Mouse (Mus musculus) C2C12 (cell line): ENCODE results near the gene Map1b. TPM values are rescaled to one million over a fixed set of nuclear protein-coding genes. Genes with fewer than 3 reads are reported as not detected.

Experiments
- H3K27me3 ChIP-seq: one replicate; pipeline ENCODE4 v1.6.1; 2011; ENCODE audit not compliant: control insufficient read depth, insufficient read depth, insufficient read length
- H3K36me3 ChIP-seq: one replicate; pipeline ENCODE4 v1.6.1; 2011; ENCODE audit not compliant: control insufficient read depth, insufficient read depth
- H3K4me3 ChIP-seq: one replicate; pipeline ENCODE4 v1.5.1; 2011; ENCODE audit warnings: mild to moderate bottlenecking, control low read depth; ENCODE audit not compliant: poor library complexity, insufficient read depth, severe bottlenecking
- H3K79me2 ChIP-seq: one replicate; pipeline ENCODE4 v1.6.1; 2011; ENCODE audit not compliant: control insufficient read depth, insufficient read depth
- H3K79me3 ChIP-seq: one replicate; pipeline ENCODE4 v1.6.1; 2011; ENCODE audit warnings: low read depth, control low read depth
- H3ac ChIP-seq: one replicate; pipeline ENCODE3; 2011; ENCODE audit warnings: low read depth; ENCODE audit not compliant: control insufficient read depth, insufficient read length
- CEBPB ChIP-seq: IDR thresholded peaks from one replicate; pipeline ENCODE4 v1.6.1; 2011; ENCODE audit warnings: low read depth, mild to moderate bottlenecking, control low read depth, moderate library complexity
- CTCF ChIP-seq: IDR thresholded peaks from one replicate; pipeline ENCODE4 v1.5.1; 2011; ENCODE audit not compliant: control insufficient read depth, insufficient read depth, insufficient read length
- FOSL1 ChIP-seq: IDR thresholded peaks from one replicate; pipeline ENCODE4 v1.8.0; 2011; ENCODE audit warnings: mild to moderate bottlenecking, low read length; ENCODE audit not compliant: poor library complexity, insufficient read depth, severe bottlenecking
- MAX ChIP-seq: IDR thresholded peaks from one replicate; pipeline ENCODE4 v1.6.1; 2011; ENCODE audit warnings: mild to moderate bottlenecking, control low read depth
- MYOD1 ChIP-seq: IDR thresholded peaks from one replicate; pipeline ENCODE4 v1.6.1; 2011; ENCODE audit warnings: low read depth; ENCODE audit not compliant: control insufficient read depth, insufficient read length
- MYOG ChIP-seq: IDR thresholded peaks from one replicate; pipeline ENCODE4 v1.6.1; 2011; ENCODE audit not compliant: control insufficient read depth, insufficient read length; ENCODE audit errors: extremely low read depth
- USF1 ChIP-seq: IDR thresholded peaks from one replicate; pipeline ENCODE4 v1.6.1; 2011; ENCODE audit warnings: low read depth, mild to moderate bottlenecking, control low read depth, moderate library complexity
- polyA plus RNA-seq: library from polyadenylated mRNA; unstranded; fragments of >200 nt; fragmentation: generic; extraction: Trizol; gene quantifications from one replicate; pipeline ENCODE4 v1.2.1, GENCODE M21; 2012; ENCODE audit warnings: missing spikeins

The Map1b gene
- polyA plus RNA-seq, 1 experiment, result 26.4 TPM

DNA sequence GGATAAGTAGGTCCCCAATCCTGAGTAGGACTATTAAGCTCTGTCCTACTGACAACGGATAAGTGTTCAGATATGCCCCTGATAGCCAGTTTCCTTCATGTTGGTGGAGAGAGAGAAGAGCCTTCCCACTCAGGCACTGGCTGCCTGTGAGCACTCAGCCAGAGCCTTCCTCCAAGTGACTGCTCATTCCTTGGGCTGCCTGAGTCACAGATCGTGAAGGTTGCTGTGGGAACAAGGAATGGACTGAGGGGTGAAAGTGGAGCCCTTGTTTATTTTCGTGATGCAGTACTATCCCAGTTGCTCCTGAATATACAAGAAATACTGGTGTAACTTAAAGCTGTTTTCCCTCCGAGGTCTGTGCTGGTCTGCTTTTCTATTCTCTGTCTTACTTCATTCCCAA lies 117.0 kb downstream of the Map1b start:
- Histone ChIP-seq H3K27me3 (no peaks in the 10 kb centered on the region), H3K4me3 (no peak overlapping the region), H3K79me3 (no peaks in the 10 kb centered on the region), H3K79me2 (no peaks in the 10 kb centered on the region), H3ac (no peak overlapping the region), H3K36me3 (peaks cover 21% of the 10 kb centered on the region)
- TF ChIP-seq MYOG (no peak), CEBPB (no peak), MAX (no peak)

DNA sequence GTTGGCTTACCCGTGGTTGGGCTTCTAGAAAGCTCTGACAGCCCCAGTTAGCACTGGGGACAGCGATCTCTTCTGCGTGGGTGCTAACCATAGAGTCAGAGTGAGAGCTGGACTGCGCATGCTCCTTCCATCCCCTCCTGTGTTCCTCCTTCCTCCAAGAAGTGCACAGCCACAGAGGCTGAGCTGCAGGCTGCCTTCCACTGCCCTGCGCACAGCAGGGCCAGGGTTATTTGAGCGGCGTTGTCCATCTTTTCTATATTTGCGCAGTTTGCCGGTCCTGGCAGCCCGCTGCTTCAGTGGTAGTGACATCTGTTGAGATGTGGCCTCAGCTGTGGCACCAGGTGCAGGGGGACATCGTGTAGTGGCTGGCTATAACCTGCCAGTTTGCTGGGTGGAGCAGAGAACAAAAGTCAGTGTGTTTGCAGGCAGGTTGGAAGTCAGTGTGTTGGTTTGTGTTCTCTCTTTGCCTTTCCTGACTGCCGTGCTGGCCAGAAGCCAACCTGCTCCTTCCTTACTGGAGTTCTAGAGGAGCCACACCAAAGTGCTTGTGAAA lies 118.1 kb downstream of the Map1b start:
- Histone ChIP-seq H3K36me3 (peaks cover 16% of the 10 kb centered on the region), H3K79me3 (peaks cover under 1% of the 10 kb centered on the region), H3K4me3 (no peak overlapping the region), H3K27me3 (no peaks in the 10 kb centered on the region), H3ac (peak overlapping the region; percentile 10), H3K79me2 (peaks cover 3% of the 10 kb centered on the region)
- TF ChIP-seq FOSL1, result no peak
- no peak for TF ChIP-seq USF1
- TF ChIP-seq CEBPB, result no peak
- no peak for TF ChIP-seq MAX
- no peak for TF ChIP-seq CTCF
- no peak for TF ChIP-seq MYOD1
- no peak for TF ChIP-seq MYOG

DNA sequence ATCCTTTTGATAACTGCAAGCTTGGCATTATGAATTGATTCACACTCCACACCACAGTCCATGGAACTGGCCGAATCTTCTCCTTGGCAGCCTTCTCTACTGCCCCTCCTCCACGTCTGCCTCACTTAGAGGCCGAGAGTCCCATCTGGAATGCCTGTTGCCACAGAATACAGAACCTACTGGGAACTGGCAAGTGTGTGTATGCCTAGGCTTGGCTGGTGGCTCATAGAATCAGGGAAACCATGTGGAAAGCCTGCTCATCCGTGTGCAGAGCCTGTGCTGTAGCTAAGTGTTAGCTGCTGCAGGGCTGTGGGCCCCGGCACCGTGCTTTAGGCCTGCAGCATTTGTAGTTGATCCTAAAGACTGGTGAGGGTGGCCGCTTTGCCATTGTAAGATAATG lies 119.1 kb downstream of the Map1b start:
- H3ac ChIP-seq, result peak overlapping the region; percentile 1
- no peak overlapping the region for H3K4me3 ChIP-seq
- peaks cover 8% of the 10 kb centered on the region for H3K79me2 ChIP-seq
- TF ChIP-seq FOSL1 (no peak), MYOG (no peak), USF1 (no peak), MYOD1 (no peak), CTCF (no peak), CEBPB (no peak), MAX (no peak)
- peaks cover 18% of the 10 kb centered on the region for H3K36me3 ChIP-seq
- peaks cover 2% of the 10 kb centered on the region for H3K79me3 ChIP-seq
- H3K27me3 ChIP-seq, result no peaks in the 10 kb centered on the region

DNA sequence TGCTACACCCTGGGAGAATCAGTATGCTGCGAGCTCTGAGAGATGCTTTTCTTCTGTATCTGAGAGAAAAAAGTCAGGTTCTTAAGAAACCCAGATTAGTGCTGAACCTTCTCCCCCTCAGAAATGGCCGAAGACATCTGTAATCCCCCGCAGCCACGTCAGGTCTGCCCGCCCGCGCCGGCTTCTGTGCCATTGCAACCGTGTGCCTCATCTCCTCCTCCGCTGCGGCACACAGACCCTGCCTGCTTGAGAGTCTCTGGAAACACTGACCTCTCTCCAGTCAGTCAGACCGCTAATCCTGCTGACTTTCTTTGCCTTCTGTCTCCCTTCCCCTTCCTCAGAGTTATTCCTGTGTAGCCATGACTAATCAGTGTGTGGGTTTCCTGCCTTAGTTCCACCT lies 120.8 kb downstream of the Map1b start:
- H3K79me3 ChIP-seq, result peaks cover 2% of the 10 kb centered on the region
- H3K36me3 ChIP-seq, result peaks cover 15% of the 10 kb centered on the region
- H3K27me3 ChIP-seq, result no peaks in the 10 kb centered on the region
- peaks cover 8% of the 10 kb centered on the region for H3K79me2 ChIP-seq
- no peak overlapping the region for H3K4me3 ChIP-seq
- TF ChIP-seq USF1 (no peak), CEBPB (no peak), MAX (no peak), FOSL1 (no peak), CTCF (no peak), MYOG (no peak), MYOD1 (no peak)
- no peak overlapping the region for H3ac ChIP-seq

DNA sequence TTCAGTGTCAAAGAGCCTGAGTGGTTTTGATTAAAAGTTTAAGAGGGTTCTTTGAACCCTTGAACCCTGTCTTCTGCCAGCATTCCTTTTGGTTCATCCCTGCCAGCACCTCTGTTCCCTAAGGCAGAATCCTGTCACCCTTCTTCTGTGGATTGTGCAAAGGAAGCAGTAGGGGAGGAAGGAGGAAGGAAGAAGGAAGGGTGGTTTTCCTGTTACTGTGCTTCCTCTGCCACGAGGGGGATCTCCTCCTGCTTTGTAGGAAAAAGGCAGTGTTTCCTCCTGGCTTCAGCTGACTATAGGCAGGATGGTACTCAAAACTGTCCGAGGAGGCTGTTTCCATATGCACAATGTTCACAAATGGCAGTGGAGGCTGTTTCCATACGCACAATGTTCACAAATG lies 121.6 kb downstream of the Map1b start:
- Histone ChIP-seq H3K79me2 (peaks cover 8% of the 10 kb centered on the region), H3K36me3 (peaks cover 9% of the 10 kb centered on the region), H3K27me3 (no peaks in the 10 kb centered on the region), H3ac (no peak overlapping the region), H3K79me3 (peaks cover 2% of the 10 kb centered on the region), H3K4me3 (no peak overlapping the region)
- TF ChIP-seq MYOG (no peak), CEBPB (no peak), CTCF (no peak), MYOD1 (no peak), MAX (no peak), FOSL1 (no peak), USF1 (no peak)

DNA sequence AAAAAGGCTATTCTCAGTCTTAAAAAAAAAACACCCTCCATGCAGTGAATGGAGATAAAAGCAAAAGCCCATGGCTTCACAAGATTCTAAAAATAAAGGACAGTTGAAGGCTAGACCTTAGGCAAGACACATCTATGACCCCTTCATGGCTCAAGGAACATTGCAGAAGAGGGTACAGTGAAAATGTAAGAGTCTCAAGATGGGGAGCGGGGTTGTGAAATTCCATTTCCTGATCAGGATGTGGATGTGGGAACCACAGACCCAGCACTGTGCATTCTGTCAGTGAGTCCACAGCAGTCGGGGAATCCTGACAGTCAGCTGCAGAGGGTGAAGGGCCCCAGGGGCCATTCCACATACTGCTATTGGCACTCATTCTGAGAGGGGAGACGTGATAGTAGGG lies 123.2 kb downstream of the Map1b start:
- peaks cover 12% of the 10 kb centered on the region for H3K79me2 ChIP-seq
- peaks cover 2% of the 10 kb centered on the region for H3K79me3 ChIP-seq
- no peak overlapping the region for H3ac ChIP-seq
- no peaks in the 10 kb centered on the region for H3K27me3 ChIP-seq
- no peak overlapping the region for H3K4me3 ChIP-seq
- TF ChIP-seq CTCF (no peak), USF1 (no peak), FOSL1 (no peak), MYOD1 (no peak), MAX (no peak), CEBPB (no peak), MYOG (no peak)
- peaks cover 9% of the 10 kb centered on the region for H3K36me3 ChIP-seq
